Mouse (Mus musculus): ENCODE results near the gene Clic1. TPM values are rescaled to one million over a fixed set of nuclear protein-coding genes. Genes with fewer than 3 reads are reported as not detected.

The Clic1 gene
- polyA plus RNA-seq, 1 experiment from 2014 or later, result 186 TPM

- 86% methylated on average over 13 of the region's 13 CpGs for WGBS
- peaks cover 100% of the 10 kb centered on the region for H3K36me3 ChIP-seq
- DNase-seq (ENCODE audit: low spot score), result peak; percentile 28
Observed at GRCm38 (mm10) chr17:35012430-35012829, 37.3 kb upstream of the Clic1 start.

DNA sequence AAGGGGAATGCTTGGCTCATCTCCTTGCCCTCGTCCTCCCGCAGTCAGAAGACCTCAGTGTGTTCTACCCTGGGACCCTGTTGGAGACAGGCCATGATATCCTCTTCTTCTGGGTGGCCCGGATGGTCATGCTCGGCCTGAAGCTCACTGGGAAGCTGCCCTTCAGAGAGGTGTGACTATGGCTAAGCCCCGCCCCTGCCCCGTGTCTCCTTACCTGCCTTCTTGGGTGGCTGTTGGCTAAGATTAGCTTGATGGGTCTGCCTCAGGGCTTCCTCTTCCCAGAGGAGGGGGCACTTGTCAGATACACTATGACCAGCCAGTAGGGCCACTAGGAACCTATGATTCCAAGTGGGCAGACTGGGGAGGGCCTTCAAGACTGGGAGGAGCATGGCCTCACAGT is 36.5 kb upstream of the Clic1 start:
- WGBS, result 82% methylated on average over 6 of the region's 6 CpGs
- Histone ChIP-seq H3K27ac (no peak overlapping the region), H3K4me3 (no peak overlapping the region), H3K4me1 (no peaks in the 10 kb centered on the region), H3K9me3 (replicated peaks) (no peaks in the 10 kb centered on the region), H3K27me3 (ENCODE audit: low read depth, poor library complexity, severe bottlenecking) (no peaks in the 10 kb centered on the region), H3K36me3 (peaks cover 99% of the 10 kb centered on the region)
- DNase-seq (ENCODE audit: low spot score), result peak; percentile 29

More at GRCm38 (mm10) chr17:35012430-35012829, 37.3 kb upstream of the Clic1 start:
- Histone ChIP-seq H3K27me3 (ENCODE audit: low read depth, poor library complexity, severe bottlenecking) (no peaks in the 10 kb centered on the region), H3K4me3 (no peak overlapping the region), H3K4me1 (no peaks in the 10 kb centered on the region), H3K9me3 (replicated peaks) (no peaks in the 10 kb centered on the region), H3K27ac (no peak overlapping the region)

GRCm38 (mm10) chr17:35015296-35015695 is 34.5 kb upstream of the Clic1 start:
- no peaks in the 10 kb centered on the region for H3K27me3 ChIP-seq (ENCODE audit: low read depth, poor library complexity, severe bottlenecking)
- H3K27ac ChIP-seq, result 0 out of 2 replicates have a peak overlapping the region, but pooled peaks have one; percentile 16
- H3K9me3 ChIP-seq (replicated peaks), result no peaks in the 10 kb centered on the region
- WGBS, result 95% methylated on average over 16 of the region's 16 CpGs
- 0 out of 2 replicates have a peak overlapping the region, but pooled peaks have one; percentile 4 for H3K4me3 ChIP-seq
- H3K36me3 ChIP-seq, result peaks cover 81% of the 10 kb centered on the region
- no peaks in the 10 kb centered on the region for H3K4me1 ChIP-seq
- no peak for DNase-seq (ENCODE audit: low spot score)

GRCm38 (mm10) chr17:35016376-35016775 is 33.4 kb upstream of the Clic1 start, which contains the start of gene Vwa7:
Gene Vwa7 (plus strand): TSS chr17:35016579.
- H3K4me3 ChIP-seq, result 0 out of 2 replicates have a peak within 1 kb of the TSS, but pooled peaks have one; percentile 11
- H3K27me3 ChIP-seq (ENCODE audit: low read depth, poor library complexity, severe bottlenecking), result no peaks in the 10 kb centered on the region
- 90% methylated on average over 12 of the region's 12 CpGs for WGBS
- H3K36me3 ChIP-seq, result peaks cover 70% of the 10 kb centered on the region
- H3K27ac ChIP-seq, result 0 out of 2 replicates have a peak within 1 kb of the TSS, but pooled peaks have one; percentile 16
- no peaks in the 10 kb centered on the region for H3K9me3 ChIP-seq (replicated peaks)
- H3K4me1 ChIP-seq, result peaks cover 4% of the 10 kb centered on the region
- DNase-seq (ENCODE audit: low spot score), result peak; percentile 32

DNA sequence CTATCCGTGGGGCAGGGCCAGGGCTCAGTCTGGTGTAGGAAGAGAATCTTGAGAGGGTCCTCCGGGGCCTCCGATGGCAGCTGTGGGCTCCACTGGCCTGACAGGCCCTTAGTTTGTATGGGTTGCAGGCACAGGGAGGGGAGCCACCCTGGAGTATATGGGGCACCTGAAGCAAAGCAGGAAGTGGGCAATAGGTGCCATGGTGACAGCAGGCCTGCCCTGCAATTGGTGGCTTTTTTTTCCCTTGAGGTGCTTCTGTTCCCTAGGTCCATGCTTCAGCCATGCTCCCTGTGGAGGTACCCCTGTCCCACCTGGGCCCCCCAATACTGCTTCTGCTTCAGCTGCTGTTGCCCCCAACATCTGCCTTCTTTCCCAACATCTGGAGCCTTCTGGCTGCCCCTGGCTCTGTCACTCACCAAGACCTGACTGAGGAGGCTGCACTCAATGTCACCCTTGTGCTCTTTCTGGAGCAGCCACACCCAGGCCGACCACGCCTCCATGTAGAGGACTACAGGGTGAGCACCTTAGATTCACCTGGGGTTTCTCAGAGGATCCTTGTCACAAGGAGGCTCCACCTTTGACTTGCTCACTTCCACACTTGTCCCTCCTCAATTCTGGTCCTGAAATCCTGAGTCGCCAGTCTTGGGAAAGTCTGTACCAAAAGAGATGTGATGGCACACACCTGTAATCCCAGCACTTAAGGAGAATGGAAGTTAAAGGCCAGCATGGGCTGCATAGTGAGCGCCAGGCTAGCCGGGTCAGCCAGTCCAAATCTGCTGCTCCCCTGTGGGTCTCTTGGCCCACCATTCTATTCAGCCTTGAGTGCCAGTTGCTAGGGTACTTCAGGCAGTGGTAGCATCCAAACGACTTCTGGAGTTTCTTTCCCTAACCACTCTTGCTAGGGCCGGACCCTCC is 32.7 kb upstream of the Clic1 start:
- Histone ChIP-seq H3K27ac (no peak overlapping the region), H3K36me3 (peaks cover 64% of the 10 kb centered on the region)

DNA sequence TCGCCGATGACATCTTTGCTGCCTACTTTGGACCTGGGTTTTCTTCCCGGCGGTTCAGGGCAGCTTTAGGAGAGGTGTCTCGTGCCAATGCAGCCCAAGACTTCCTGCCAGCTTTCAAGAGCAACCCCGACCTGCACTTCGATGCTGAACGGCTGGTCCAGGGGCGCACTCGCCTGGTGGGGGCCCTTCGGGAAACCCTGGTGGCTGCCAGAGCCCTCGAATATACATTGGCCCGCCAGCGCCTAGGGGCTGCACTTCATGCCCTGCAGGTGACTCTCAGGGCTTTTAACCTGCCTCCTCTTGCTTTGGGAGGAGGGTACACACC is 32.1 kb upstream of the Clic1 start:
- Histone ChIP-seq H3K9me3 (replicated peaks) (no peaks in the 10 kb centered on the region), H3K4me1 (peaks cover 12% of the 10 kb centered on the region), H3K36me3 (peaks cover 57% of the 10 kb centered on the region), H3K27ac (no peak overlapping the region), H3K4me3 (no peak overlapping the region), H3K27me3 (ENCODE audit: low read depth, poor library complexity, severe bottlenecking) (no peaks in the 10 kb centered on the region)
- 74% methylated on average over 14 of the region's 14 CpGs for WGBS
- DNase-seq (ENCODE audit: low spot score), result peak; percentile 28

More for the DNA sequence above, 32.7 kb upstream of the Clic1 start:
- no peak overlapping the region for H3K4me3 ChIP-seq
- H3K27me3 ChIP-seq (ENCODE audit: low read depth, poor library complexity, severe bottlenecking), result no peaks in the 10 kb centered on the region
- DNase-seq (ENCODE audit: low spot score), result peak; percentile 33
- peaks cover 10% of the 10 kb centered on the region for H3K4me1 ChIP-seq
- WGBS, result 80% methylated on average over 10 of the region's 10 CpGs
- no peaks in the 10 kb centered on the region for H3K9me3 ChIP-seq (replicated peaks)

- peaks cover 52% of the 10 kb centered on the region for H3K36me3 ChIP-seq
- no peak for DNase-seq (ENCODE audit: low spot score)
- no peaks in the 10 kb centered on the region for H3K27me3 ChIP-seq (ENCODE audit: low read depth, poor library complexity, severe bottlenecking)
- no peaks in the 10 kb centered on the region for H3K9me3 ChIP-seq (replicated peaks)
- H3K4me1 ChIP-seq, result peaks cover 12% of the 10 kb centered on the region
- no peak overlapping the region; the same call in 1 of the 2 replicates for H3K27ac ChIP-seq
- H3K4me3 ChIP-seq, result no peak overlapping the region
- 85% methylated on average over 3 of the region's 3 CpGs for WGBS
Observed at GRCm38 (mm10) chr17:35018171-35018570, 31.6 kb upstream of the Clic1 start.

DNA sequence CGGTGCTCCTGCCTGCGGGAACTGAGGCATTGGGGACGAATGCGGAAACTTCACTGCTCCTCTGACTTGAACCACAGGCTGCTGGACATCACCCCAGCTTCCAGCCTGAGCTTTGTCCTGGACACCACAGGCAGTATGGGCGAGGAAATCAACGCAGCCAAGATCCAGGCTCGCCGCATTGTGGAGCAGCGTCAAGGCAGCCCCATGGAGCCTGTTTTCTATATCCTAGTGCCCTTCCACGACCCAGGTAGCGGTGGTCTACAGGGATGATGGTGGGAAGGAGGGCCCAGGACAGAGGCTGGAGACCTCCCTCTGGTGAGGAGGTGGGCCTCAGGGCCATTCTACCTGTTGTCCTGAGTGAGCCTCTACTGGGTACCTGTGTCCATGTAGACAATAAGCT is 29.9 kb upstream of the Clic1 start:
- no peak overlapping the region for H3K27ac ChIP-seq
- H3K9me3 ChIP-seq (replicated peaks), result no peaks in the 10 kb centered on the region
- H3K4me3 ChIP-seq, result no peak overlapping the region
- peaks cover 30% of the 10 kb centered on the region for H3K4me1 ChIP-seq
- peak; percentile 30 for DNase-seq (ENCODE audit: low spot score)
- H3K27me3 ChIP-seq (ENCODE audit: low read depth, poor library complexity, severe bottlenecking), result no peaks in the 10 kb centered on the region
- WGBS, result 78% methylated on average over 11 of the region's 11 CpGs
- H3K36me3 ChIP-seq, result peaks cover 35% of the 10 kb centered on the region

GRCm38 (mm10) chr17:35020551-35020950 is 29.2 kb upstream of the Clic1 start:
- H3K36me3 ChIP-seq, result peaks cover 29% of the 10 kb centered on the region
- 87% methylated on average over 8 of the region's 8 CpGs for WGBS
- DNase-seq (ENCODE audit: low spot score), result peak; percentile 28
- H3K9me3 ChIP-seq (replicated peaks), result no peaks in the 10 kb centered on the region
- no peak overlapping the region for H3K4me3 ChIP-seq
- H3K27me3 ChIP-seq (ENCODE audit: low read depth, poor library complexity, severe bottlenecking), result no peaks in the 10 kb centered on the region
- H3K27ac ChIP-seq, result no peak overlapping the region
- H3K4me1 ChIP-seq, result peaks cover 32% of the 10 kb centered on the region

- H3K36me3 ChIP-seq, result peaks cover 21% of the 10 kb centered on the region
- H3K4me1 ChIP-seq, result peaks cover 35% of the 10 kb centered on the region
- 19% methylated on average over 17 of the region's 17 CpGs for WGBS
- no peaks in the 10 kb centered on the region for H3K27me3 ChIP-seq (ENCODE audit: low read depth, poor library complexity, severe bottlenecking)
- DNase-seq (ENCODE audit: low spot score), result peak; percentile 95
- H3K4me3 ChIP-seq, result peak overlapping the region; percentile 30
- H3K9me3 ChIP-seq (replicated peaks), result no peaks in the 10 kb centered on the region
- H3K27ac ChIP-seq, result peak overlapping the region; percentile 71
Observed at GRCm38 (mm10) chr17:35021163-35021808, 28.5 kb upstream of the Clic1 start.

GRCm38 (mm10) chr17:35021842-35022477 is 27.8 kb upstream of the Clic1 start:
- 76% methylated on average over 6 of the region's 6 CpGs for WGBS
- Histone ChIP-seq H3K4me1 (peaks cover 39% of the 10 kb centered on the region), H3K4me3 (no peak overlapping the region; the same call in 1 of the 2 replicates), H3K27ac (0 out of 2 replicates have a peak overlapping the region, but pooled peaks have one; percentile 21), H3K27me3 (ENCODE audit: low read depth, poor library complexity, severe bottlenecking) (no peaks in the 10 kb centered on the region), H3K36me3 (peaks cover 15% of the 10 kb centered on the region), H3K9me3 (replicated peaks) (no peaks in the 10 kb centered on the region)
- DNase-seq (ENCODE audit: low spot score), result peak; percentile 27

DNA sequence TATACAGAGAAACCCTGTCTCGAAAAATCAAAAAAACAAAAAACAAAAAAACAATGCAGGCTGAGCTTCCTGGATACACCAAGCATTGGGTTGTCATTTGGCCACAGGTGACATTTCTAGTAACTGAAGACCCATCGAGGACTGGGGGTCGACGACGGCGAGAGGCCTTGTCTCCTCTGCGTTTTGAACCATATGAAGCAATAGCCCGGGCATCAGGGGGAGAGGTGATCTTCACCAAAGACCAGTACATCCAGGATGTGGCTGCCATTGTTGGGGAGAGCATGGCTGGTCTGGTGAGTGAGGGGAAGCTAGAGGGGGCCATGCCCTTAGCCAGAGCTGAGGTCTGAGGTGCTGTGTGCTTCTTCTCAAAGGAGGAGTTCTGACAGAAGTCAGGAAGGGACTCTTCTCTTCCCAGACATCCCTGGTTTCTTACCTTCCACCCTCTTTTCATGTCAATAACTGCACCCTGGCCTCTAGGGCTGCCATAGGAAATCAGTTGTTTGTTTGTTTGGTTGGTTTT is 27.2 kb upstream of the Clic1 start:
- Histone ChIP-seq H3K27ac (peak overlapping the region; percentile 21; the same call in 1 of the 2 replicates), H3K36me3 (peaks cover 8% of the 10 kb centered on the region), H3K9me3 (replicated peaks) (no peaks in the 10 kb centered on the region), H3K4me3 (no peak overlapping the region), H3K27me3 (ENCODE audit: low read depth, poor library complexity, severe bottlenecking) (no peaks in the 10 kb centered on the region), H3K4me1 (peaks cover 45% of the 10 kb centered on the region)
- DNase-seq (ENCODE audit: low spot score), result peak; percentile 28
- 96% methylated on average over 8 of the region's 8 CpGs for WGBS

Measured in limb, embryonic 10.5 days (tissue).